12 mouse cellular contexts compared by ENCODE assay signal in the genomic region with DNA sequence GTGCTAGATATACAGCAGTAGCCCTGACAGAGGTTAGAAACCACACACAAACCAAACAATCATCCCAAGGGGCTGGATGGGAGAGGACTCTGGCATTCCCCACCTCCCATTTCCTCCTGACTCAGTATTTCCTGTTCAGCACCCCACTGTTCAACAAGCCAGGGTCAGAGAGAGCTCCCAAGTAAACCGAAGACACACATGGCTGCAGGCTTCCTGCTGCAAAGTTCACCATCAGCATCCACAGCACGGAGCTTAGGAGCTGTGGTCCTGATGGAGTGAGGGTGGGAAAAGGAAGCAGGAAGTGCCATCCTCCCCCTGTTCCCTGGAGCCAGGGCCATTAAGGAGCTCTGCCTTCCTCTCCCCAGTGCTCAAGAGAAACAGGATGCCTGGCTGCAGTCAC. TPM values are rescaled to one million over a fixed set of nuclear protein-coding genes. Genes with fewer than 3 reads are reported as not detected.
DNase-seq lines count a peak whose midpoint lies in the region; ATAC-seq and TF ChIP-seq lines count a peak whose summit lies in the region.
"Had no signal": no experiment of that assay in that cellular context is flagged by ENCODE, and none has a peak within 500 bp of the region (broad histone marks: within the 10 kb centered on the region; RNA-seq: fewer than 3 reads in every experiment).

No protein-coding gene starts in this region.

- no peak overlapping the region for H3K4me3 ChIP-seq in heart, embryonic 15.5 days
- no peak overlapping the region for H3K4me3 ChIP-seq in lung, postnatal 0 days (ENCODE audit: low read depth, low read length)
- H3K4me3 ChIP-seq in intestine, embryonic 15.5 days (replicated peaks), result no peak overlapping the region
- no peak overlapping the region for H3K4me3 ChIP-seq in stomach, embryonic 16.5 days (replicated peaks; ENCODE audit: low read length)

- no peak for DNase-seq in heart, postnatal 25 days (ENCODE audit: low spot score)
- DNase-seq in lung, postnatal 0 days (ENCODE audit: low spot score), result peak; percentile 17
- no peak for DNase-seq in lung, postnatal 14 days
- no peak for DNase-seq in gastrocnemius, postnatal 10 days
- no peak for DNase-seq in layer of hippocampus, postnatal 14 days (ENCODE audit: low spot score in 2 of 2)
- DNase-seq: adrenal gland, postnatal 14 days; thymus, postnatal 25 days had no signal

- no peak for ATAC-seq in heart, embryonic 15.5 days (replicated peaks; ENCODE audit: insufficient number of reproducible peaks, insufficient read depth, low FRiP score, low read depth)
- ATAC-seq in lung, postnatal 0 days, result peak; percentile 44
- no peak for ATAC-seq in intestine, embryonic 15.5 days
- ATAC-seq in stomach, embryonic 16.5 days (ENCODE audit: insufficient read depth, low FRiP score), result no peak

- intact Hi-C loops in heart, postnatal 25 days (cut with DNase I), result no loop called here

- peak overlapping the region; percentile 41 for H3K4me2 ChIP-seq in heart, embryonic 15.5 days
- H3K4me2 ChIP-seq in lung, postnatal 0 days (replicated peaks; ENCODE audit: low read depth, low read length), result no peak overlapping the region
- peak overlapping the region; percentile 36; the same call in 1 of the 2 replicates for H3K4me2 ChIP-seq in intestine, embryonic 15.5 days (replicated peaks)
- H3K4me2 ChIP-seq in stomach, embryonic 16.5 days (ENCODE audit: low read depth, low read length), result peak overlapping the region; percentile 27; the same call in 1 of the 2 replicates

- no peaks in the 10 kb centered on the region for H3K27me3 ChIP-seq in heart, embryonic 15.5 days
- H3K27me3 ChIP-seq in lung, postnatal 0 days (replicated peaks; ENCODE audit: insufficient read depth, low read length), result no peaks in the 10 kb centered on the region
- H3K27me3 ChIP-seq in intestine, embryonic 15.5 days (replicated peaks), result no peaks in the 10 kb centered on the region
- H3K27me3 ChIP-seq in stomach, embryonic 16.5 days (ENCODE audit: control insufficient read depth, insufficient read depth, low read length), result no peaks in the 10 kb centered on the region

- H3K9me3 ChIP-seq in heart, embryonic 15.5 days (replicated peaks), result no peaks in the 10 kb centered on the region
- no peaks in the 10 kb centered on the region for H3K9me3 ChIP-seq in lung, postnatal 0 days (ENCODE audit: low read length)
- no peaks in the 10 kb centered on the region for H3K9me3 ChIP-seq in intestine, embryonic 15.5 days
- no peaks in the 10 kb centered on the region for H3K9me3 ChIP-seq in stomach, embryonic 16.5 days (replicated peaks; ENCODE audit: control insufficient read depth, low read length)

- peaks cover 5% of the 10 kb centered on the region for H3K4me1 ChIP-seq in heart, embryonic 15.5 days (replicated peaks)
- no peaks in the 10 kb centered on the region for H3K4me1 ChIP-seq in lung, postnatal 0 days (ENCODE audit: insufficient read depth, low read depth, low read length)
- peaks cover 5% of the 10 kb centered on the region; the same call in 1 of the 2 replicates for H3K4me1 ChIP-seq in intestine, embryonic 15.5 days (replicated peaks)
- H3K4me1 ChIP-seq in stomach, embryonic 16.5 days (ENCODE audit: control insufficient read depth, insufficient read depth, low read length), result no peaks in the 10 kb centered on the region

- H3K27ac ChIP-seq in heart, embryonic 15.5 days, result no peak overlapping the region
- H3K27ac ChIP-seq in lung, postnatal 0 days (ENCODE audit: low read length), result no peak overlapping the region
- no peak overlapping the region for H3K27ac ChIP-seq in intestine, embryonic 15.5 days
- no peak overlapping the region for H3K27ac ChIP-seq in stomach, embryonic 16.5 days (ENCODE audit: low read length)

- no peak for TF ChIP-seq CTCF in lung, postnatal 0 days (IDR thresholded peaks at IDR 0.05)

- WGBS in heart, embryonic 15.5 days, result 29% methylated on average over 2 of the region's 2 CpGs
- WGBS in lung, postnatal 0 days, result 16% methylated on average over 2 of the region's 2 CpGs
- 11% methylated on average over 2 of the region's 2 CpGs for WGBS in intestine, embryonic 15.5 days
- WGBS in stomach, embryonic 16.5 days, result 39% methylated on average over 2 of the region's 2 CpGs

- no peaks in the 10 kb centered on the region for H3K36me3 ChIP-seq in heart, embryonic 15.5 days
- no peaks in the 10 kb centered on the region for H3K36me3 ChIP-seq in lung, postnatal 0 days (ENCODE audit: insufficient read depth, low read length)
- no peaks in the 10 kb centered on the region for H3K36me3 ChIP-seq in intestine, embryonic 15.5 days
- no peaks in the 10 kb centered on the region for H3K36me3 ChIP-seq in stomach, embryonic 16.5 days (ENCODE audit: control insufficient read depth, insufficient read depth, low read length)

- no peak for TF ChIP-seq EP300 in lung, postnatal 0 days (IDR thresholded peaks at IDR 0.05)

- H3K9ac ChIP-seq in heart, embryonic 15.5 days, result no peak overlapping the region
- no peak overlapping the region for H3K9ac ChIP-seq in lung, postnatal 0 days (replicated peaks; ENCODE audit: low read depth)
- no peak overlapping the region for H3K9ac ChIP-seq in intestine, embryonic 15.5 days
- H3K9ac ChIP-seq in stomach, embryonic 16.5 days (ENCODE audit: low read length), result no peak overlapping the region

RNA-seq across cellular contexts. Expression of a gene that starts 40.9 kb away (rescaled TPM):
- not detected in 2 replicates for polyA plus RNA-seq in heart, embryonic 15.5 days (2015; fragmentation: Nextera tagmentation; extraction: Ambion mirVana)
- total RNA-seq in heart, postnatal 25 days (2021), result not detected
- not detected in 2 replicates for polyA plus RNA-seq in lung, postnatal 0 days (2015; fragmentation: Nextera tagmentation; extraction: Ambion mirVana)
- polyA plus RNA-seq in intestine, embryonic 15.5 days (2015; fragmentation: Nextera tagmentation; extraction: Ambion mirVana), result not detected in 2 replicates
- polyA plus RNA-seq in stomach, embryonic 16.5 days (2015; fragmentation: Nextera tagmentation; extraction: Ambion mirVana), result not detected in 2 replicates
- total RNA-seq in gastrocnemius, postnatal 10 days (2021), result not detected
- not detected for total RNA-seq in layer of hippocampus, postnatal 14 days (2021)
- total RNA-seq: adrenal gland, postnatal 14 days; gastrocnemius, postnatal 4 days had no signal
- polyA plus RNA-seq: large intestine, adult 2 months had no signal
